Mouse (Mus musculus): Measurements from ENCODE around the gene Stk36.
A peak's percentile ranks its signal among the peaks of the same experiment; 100 is the strongest.

The Stk36 gene

GRCm38 (mm10) chr1:74601267-74601962 is at the start of gene Stk36, which contains the start of gene Rnf25:
Stk36 (plus strand) TSS chr1:74601445.
Rnf25 (minus strand) TSS chr1:74601397.
- ATAC-seq (ENCODE audit: insufficient number of reproducible peaks, low FRiP score, low TSS enrichment) = peak; percentile 91

- no peak for ATAC-seq (ENCODE audit: insufficient number of reproducible peaks, low FRiP score, low TSS enrichment)
Observed at GRCm38 (mm10) chr1:74559061-74559460, 42.2 kb upstream of the Stk36 start.

- no peak for ATAC-seq (ENCODE audit: insufficient number of reproducible peaks, low FRiP score, low TSS enrichment)
Observed at GRCm38 (mm10) chr1:74565834-74566233, 35.4 kb upstream of the Stk36 start.

GRCm38 (mm10) chr1:74569739-74570719 is 31.2 kb upstream of the Stk36 start:
- ATAC-seq (ENCODE audit: insufficient number of reproducible peaks, low FRiP score, low TSS enrichment) = no peak

GRCm38 (mm10) chr1:74582621-74583020 is 18.6 kb upstream of the Stk36 start:
- ATAC-seq (ENCODE audit: insufficient number of reproducible peaks, low FRiP score, low TSS enrichment) = no peak

GRCm38 (mm10) chr1:74584616-74585398 is 16.4 kb upstream of the Stk36 start:
- no peak for ATAC-seq (ENCODE audit: insufficient number of reproducible peaks, low FRiP score, low TSS enrichment)

GRCm38 (mm10) chr1:74587233-74587772 is 13.9 kb upstream of the Stk36 start:
- ATAC-seq (ENCODE audit: insufficient number of reproducible peaks, low FRiP score, low TSS enrichment) = peak; percentile 4; the same call in 1 of the 2 replicates

- peak; percentile 96 for ATAC-seq (ENCODE audit: insufficient number of reproducible peaks, low FRiP score, low TSS enrichment)
Observed at GRCm38 (mm10) chr1:74587773-74588445, 13.3 kb upstream of the Stk36 start, which contains the start of the genes Zfp142 and Bcs1l. Zfp142 (minus strand) TSS chr1:74588246. Bcs1l (plus strand) TSS chr1:74588289.

GRCm38 (mm10) chr1:74594434-74594833 is 6.8 kb upstream of the Stk36 start:
- ATAC-seq (ENCODE audit: insufficient number of reproducible peaks, low FRiP score, low TSS enrichment) = no peak

- ATAC-seq (ENCODE audit: insufficient number of reproducible peaks, low FRiP score, low TSS enrichment) = no peak; the same call in none of the 2 replicates
Observed at GRCm38 (mm10) chr1:74600501-74601266, 561 bp upstream of the Stk36 start.

- no peak for ATAC-seq (ENCODE audit: insufficient number of reproducible peaks, low FRiP score, low TSS enrichment)
Observed at GRCm38 (mm10) chr1:74624183-74624582, 22.9 kb downstream of the Stk36 start.

- ATAC-seq (ENCODE audit: insufficient number of reproducible peaks, low FRiP score, low TSS enrichment) = no peak
Observed at GRCm38 (mm10) chr1:74626076-74626475, 24.8 kb downstream of the Stk36 start.

- no peak for ATAC-seq (ENCODE audit: insufficient number of reproducible peaks, low FRiP score, low TSS enrichment)
Observed at GRCm38 (mm10) chr1:74628001-74628400, 26.8 kb downstream of the Stk36 start.

- no peak for ATAC-seq (ENCODE audit: insufficient number of reproducible peaks, low FRiP score, low TSS enrichment)
Observed at GRCm38 (mm10) chr1:74632734-74633133, 31.5 kb downstream of the Stk36 start.

- no peak for ATAC-seq (ENCODE audit: insufficient number of reproducible peaks, low FRiP score, low TSS enrichment)
Observed at GRCm38 (mm10) chr1:74643524-74643923, 42.3 kb downstream of the Stk36 start.

- ATAC-seq (ENCODE audit: insufficient number of reproducible peaks, low FRiP score, low TSS enrichment) = no peak
Observed at GRCm38 (mm10) chr1:74643926-74644325, 42.7 kb downstream of the Stk36 start.

- ATAC-seq (ENCODE audit: insufficient number of reproducible peaks, low FRiP score, low TSS enrichment) = peak; percentile 98
Observed at GRCm38 (mm10) chr1:74661448-74662195, 60.4 kb downstream of the Stk36 start, which contains the start of gene Ttll4. Ttll4 (plus strand) TSS chr1:74661745.

Data from cerebellum, adult (tissue).